Mouse (Mus musculus): ENCODE data around the gene Ubfd1. TPM values are rescaled to one million over a fixed set of nuclear protein-coding genes. Genes with fewer than 3 reads are reported as not detected.
"Not testable (repeated sequence)": the region's sequence is repeated elsewhere in the genome, so short reads cannot be mapped to it uniquely, and the experiment has no call there.

The Ubfd1 gene
- polyA plus RNA-seq, 1 experiment from 2014 or later: 87.3 TPM

GRCm38 (mm10) chr7:122099222-122099621 is 32.2 kb downstream of the Ubfd1 start:
- WGBS: 75% methylated on average over 4 of the region's 4 CpGs
- Histone ChIP-seq H3K4me1 (peaks cover 7% of the 10 kb centered on the region), H3K27ac (no peak overlapping the region), H3K4me3 (no peak overlapping the region), H3K27me3 (ENCODE audit: low read depth, poor library complexity, severe bottlenecking) (no peaks in the 10 kb centered on the region), H3K36me3 (peaks cover 56% of the 10 kb centered on the region), H3K9me3 (replicated peaks) (no peaks in the 10 kb centered on the region)
- peak; percentile 45 for DNase-seq (ENCODE audit: low spot score)

- H3K36me3 ChIP-seq: peaks cover 36% of the 10 kb centered on the region
- H3K4me1 ChIP-seq; H3K27me3 ChIP-seq (ENCODE audit: low read depth, poor library complexity, severe bottlenecking); H3K9me3 ChIP-seq (replicated peaks): not testable (repeated sequence)
- peak overlapping the region; percentile 68 for H3K4me3 ChIP-seq
- peak overlapping the region; percentile 92 for H3K27ac ChIP-seq
- DNase-seq (ENCODE audit: low spot score): peak; percentile 80
- WGBS: 9% methylated on average over 28 of the region's 28 CpGs
Measured at GRCm38 (mm10) chr7:122101014-122101746, 34.2 kb downstream of the Ubfd1 start.

- WGBS: 0% methylated on average over 35 of the region's 43 CpGs
- H3K27ac ChIP-seq: peak within 1 kb of the TSS; percentile 92
- no peaks in the 10 kb centered on the region for H3K27me3 ChIP-seq (ENCODE audit: low read depth, poor library complexity, severe bottlenecking)
- DNase-seq (ENCODE audit: low spot score): peak; percentile 87
- H3K9me3 ChIP-seq (replicated peaks): no peaks in the 10 kb centered on the region
- peaks cover 35% of the 10 kb centered on the region for H3K36me3 ChIP-seq
- peak within 1 kb of the TSS; percentile 68 for H3K4me3 ChIP-seq
- H3K4me1 ChIP-seq: peaks cover 7% of the 10 kb centered on the region
Measured at GRCm38 (mm10) chr7:122101747-122102244, 34.8 kb downstream of the Ubfd1 start, which contains the start of gene Ndufab1. TSS of gene Ndufab1 (minus strand) at chr7:122101886.

GRCm38 (mm10) chr7:122108206-122108605 is 41.2 kb downstream of the Ubfd1 start:
- 94% methylated on average over 6 of the region's 6 CpGs for WGBS
- H3K4me3 ChIP-seq: no peak overlapping the region
- no peaks in the 10 kb centered on the region for H3K4me1 ChIP-seq
- H3K9me3 ChIP-seq (replicated peaks): no peaks in the 10 kb centered on the region
- peaks cover 68% of the 10 kb centered on the region for H3K36me3 ChIP-seq
- no peaks in the 10 kb centered on the region for H3K27me3 ChIP-seq (ENCODE audit: low read depth, poor library complexity, severe bottlenecking)
- H3K27ac ChIP-seq: no peak overlapping the region
- no peak for DNase-seq (ENCODE audit: low spot score)

- Histone ChIP-seq H3K27ac (no peak overlapping the region), H3K27me3 (ENCODE audit: low read depth, poor library complexity, severe bottlenecking) (no peaks in the 10 kb centered on the region), H3K36me3 (peaks cover 95% of the 10 kb centered on the region), H3K9me3 (replicated peaks) (no peaks in the 10 kb centered on the region), H3K4me3 (no peak overlapping the region), H3K4me1 (no peaks in the 10 kb centered on the region)
- 84% methylated on average over 4 of the region's 4 CpGs for WGBS
- DNase-seq (ENCODE audit: low spot score): no peak
Measured at GRCm38 (mm10) chr7:122123518-122123917, 56.5 kb downstream of the Ubfd1 start.

- Histone ChIP-seq H3K9me3 (replicated peaks) (no peaks in the 10 kb centered on the region), H3K4me3 (no peak overlapping the region), H3K36me3 (peaks cover 91% of the 10 kb centered on the region), H3K27ac (no peak overlapping the region), H3K27me3 (ENCODE audit: low read depth, poor library complexity, severe bottlenecking) (no peaks in the 10 kb centered on the region), H3K4me1 (no peaks in the 10 kb centered on the region)
- 82% methylated on average over 8 of the region's 8 CpGs for WGBS
- no peak for DNase-seq (ENCODE audit: low spot score)
Measured at GRCm38 (mm10) chr7:122125636-122126035, 58.7 kb downstream of the Ubfd1 start.

DNA sequence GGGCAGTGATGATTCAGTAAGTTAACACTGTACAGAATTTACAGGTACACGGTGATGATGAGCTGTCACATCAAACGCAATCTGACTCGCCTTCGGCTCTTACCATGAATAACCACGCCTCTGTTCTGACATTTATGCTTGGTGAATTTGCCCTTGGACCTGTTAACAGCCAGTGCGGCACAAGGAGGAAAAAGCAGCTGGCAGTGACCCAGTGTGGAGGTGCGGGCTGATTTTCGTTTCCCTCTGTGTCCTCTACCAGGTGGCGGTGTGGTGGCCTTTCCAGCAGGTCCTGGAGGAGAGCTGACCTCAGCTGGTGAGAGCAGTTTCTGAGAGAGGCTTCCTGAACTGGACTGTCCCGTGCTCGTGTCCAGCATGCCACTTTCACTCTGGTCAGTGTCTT is 60.0 kb downstream of the Ubfd1 start:
- Histone ChIP-seq H3K27me3 (ENCODE audit: low read depth, poor library complexity, severe bottlenecking) (no peaks in the 10 kb centered on the region), H3K9me3 (replicated peaks) (no peaks in the 10 kb centered on the region), H3K4me1 (peaks cover 5% of the 10 kb centered on the region; the same call in 1 of the 2 replicates), H3K4me3 (no peak overlapping the region), H3K27ac (no peak overlapping the region), H3K36me3 (peaks cover 78% of the 10 kb centered on the region)
- WGBS: 95% methylated on average over 11 of the region's 11 CpGs
- DNase-seq (ENCODE audit: low spot score): no peak

Other genes starting within 250 kb of the Ubfd1 start
- gene Scnn1b, start 202.1 kb upstream of the Ubfd1 start, polyA plus RNA-seq (2016; fragmentation: Nextera tagmentation; extraction: Ambion mirVana): not detected in 2 replicates
- 22.8 and 24.8 TPM in 2 replicates for gene Cog7, start 85.5 kb upstream of the Ubfd1 start, polyA plus RNA-seq (2016; fragmentation: Nextera tagmentation; extraction: Ambion mirVana)
- gene Gga2, start 46.0 kb upstream of the Ubfd1 start, polyA plus RNA-seq (2016; fragmentation: Nextera tagmentation; extraction: Ambion mirVana): 140 and 148 TPM in 2 replicates
- 19.0 and 20.0 TPM in 2 replicates for gene Ears2, start 88 bp downstream of the Ubfd1 start, polyA plus RNA-seq (2016; fragmentation: Nextera tagmentation; extraction: Ambion mirVana)
- 799 and 837 TPM in 2 replicates for gene Ndufab1, start 34.7 kb downstream of the Ubfd1 start, polyA plus RNA-seq (2016; fragmentation: Nextera tagmentation; extraction: Ambion mirVana)
- 26.8 and 28.4 TPM in 2 replicates for gene Palb2, start 65.8 kb downstream of the Ubfd1 start, polyA plus RNA-seq (2016; fragmentation: Nextera tagmentation; extraction: Ambion mirVana)
- gene Dctn5, start 65.9 kb downstream of the Ubfd1 start, polyA plus RNA-seq (2016; fragmentation: Nextera tagmentation; extraction: Ambion mirVana): 110 and 126 TPM in 2 replicates
- 248 and 264 TPM in 2 replicates for gene Plk1, start 92.3 kb downstream of the Ubfd1 start, polyA plus RNA-seq (2016; fragmentation: Nextera tagmentation; extraction: Ambion mirVana)
- not detected in 2 replicates for gene Ern2, start 119.0 kb downstream of the Ubfd1 start, polyA plus RNA-seq (2016; fragmentation: Nextera tagmentation; extraction: Ambion mirVana)
- not detected in 2 replicates for gene Chp2, start 152.3 kb downstream of the Ubfd1 start, polyA plus RNA-seq (2016; fragmentation: Nextera tagmentation; extraction: Ambion mirVana)
- 3.7 and 6.0 TPM in 2 replicates for gene Prkcb, start 221.6 kb downstream of the Ubfd1 start, polyA plus RNA-seq (2016; fragmentation: Nextera tagmentation; extraction: Ambion mirVana)

All from limb, embryonic 10.5 days (tissue).